Mouse (Mus musculus): ENCODE data around the gene Plekhm1. TPM values are rescaled to one million over a fixed set of nuclear protein-coding genes. Genes with fewer than 3 reads are reported as not detected.
"Not testable (repeated sequence)": the region's sequence is repeated elsewhere in the genome, so short reads cannot be mapped to it uniquely, and the experiment has no call there.

The Plekhm1 gene
- 5.0 and 8.9 TPM in 2 replicates for polyA plus RNA-seq (2014; fragmentation: Nextera tagmentation; extraction: Ambion mirVana)

- Histone ChIP-seq H3K4me2 (replicated peaks; ENCODE audit: low read depth, low read length) (peak within 1 kb of the TSS; percentile 86), H3K4me3 (ENCODE audit: low read length) (peak within 1 kb of the TSS; percentile 80), H3K4me1 (ENCODE audit: control insufficient read depth, insufficient read depth, low read length) (peaks cover 13% of the 10 kb centered on the region; the same call in 1 of the 2 replicates), H3K9ac (ENCODE audit: low read depth, low read length) (peak within 1 kb of the TSS; percentile 76), H3K9me3 (ENCODE audit: control insufficient read depth, low read length) (no peaks in the 10 kb centered on the region), H3K27ac (ENCODE audit: low read depth, low read length) (peak within 1 kb of the TSS; percentile 14; the same call in 1 of the 2 replicates), H3K27me3 (ENCODE audit: control insufficient read depth, insufficient read depth, low read length) (no peaks in the 10 kb centered on the region), H3K36me3 (ENCODE audit: control insufficient read depth, insufficient read depth, low read length) (no peaks in the 10 kb centered on the region)
- WGBS, result under 1% methylated on average over 67 of the region's 67 CpGs
- peak; percentile 98 for ATAC-seq (ENCODE audit: low FRiP score, low TSS enrichment)
These were observed at the start of gene Plekhm1 for GRCm38 (mm10) chr11:103411981-103412949. Gene Plekhm1, minus strand, starts transcription at chr11:103412687.

- H3K4me1 ChIP-seq (ENCODE audit: control insufficient read depth, insufficient read depth, low read length); H3K9me3 ChIP-seq (ENCODE audit: control insufficient read depth, low read length); H3K27ac ChIP-seq (ENCODE audit: low read depth, low read length); H3K9ac ChIP-seq (ENCODE audit: low read depth, low read length); H3K36me3 ChIP-seq (ENCODE audit: control insufficient read depth, insufficient read depth, low read length); H3K27me3 ChIP-seq (ENCODE audit: control insufficient read depth, insufficient read depth, low read length); H3K4me2 ChIP-seq (replicated peaks; ENCODE audit: low read depth, low read length); ATAC-seq (ENCODE audit: low FRiP score, low TSS enrichment); H3K4me3 ChIP-seq (ENCODE audit: low read length): not testable (repeated sequence)
- WGBS, result 75% methylated on average over 1 of the region's 1 CpGs
These were observed 38.6 kb upstream of the Plekhm1 start for GRCm38 (mm10) chr11:103451105-103451504.

GRCm38 (mm10) chr11:103449721-103450120, 37.2 kb upstream of the Plekhm1 start:
- 92% methylated on average over 14 of the region's 14 CpGs for WGBS
- not testable (repeated sequence) for ATAC-seq (ENCODE audit: low FRiP score, low TSS enrichment); H3K27me3 ChIP-seq (ENCODE audit: control insufficient read depth, insufficient read depth, low read length)

GRCm38 (mm10) chr11:103443678-103444077, 31.2 kb upstream of the Plekhm1 start:
- no peak for ATAC-seq (ENCODE audit: low FRiP score, low TSS enrichment)
- Histone ChIP-seq H3K36me3 (ENCODE audit: control insufficient read depth, insufficient read depth, low read length) (no peaks in the 10 kb centered on the region), H3K4me1 (ENCODE audit: control insufficient read depth, insufficient read depth, low read length) (no peaks in the 10 kb centered on the region), H3K27me3 (ENCODE audit: control insufficient read depth, insufficient read depth, low read length) (no peaks in the 10 kb centered on the region), H3K9ac (ENCODE audit: low read depth, low read length) (no peak overlapping the region), H3K4me2 (replicated peaks; ENCODE audit: low read depth, low read length) (no peak overlapping the region), H3K9me3 (ENCODE audit: control insufficient read depth, low read length) (no peaks in the 10 kb centered on the region), H3K27ac (ENCODE audit: low read depth, low read length) (no peak overlapping the region), H3K4me3 (ENCODE audit: low read length) (no peak overlapping the region)
- WGBS, result 91% methylated on average over 3 of the region's 3 CpGs

More at GRCm38 (mm10) chr11:103449721-103450120, 37.2 kb upstream of the Plekhm1 start:
- H3K36me3 ChIP-seq (ENCODE audit: control insufficient read depth, insufficient read depth, low read length); H3K9ac ChIP-seq (ENCODE audit: low read depth, low read length); H3K9me3 ChIP-seq (ENCODE audit: control insufficient read depth, low read length); H3K27ac ChIP-seq (ENCODE audit: low read depth, low read length); H3K4me2 ChIP-seq (replicated peaks; ENCODE audit: low read depth, low read length); H3K4me3 ChIP-seq (ENCODE audit: low read length); H3K4me1 ChIP-seq (ENCODE audit: control insufficient read depth, insufficient read depth, low read length): not testable (repeated sequence)

GRCm38 (mm10) chr11:103436282-103436681, 23.8 kb upstream of the Plekhm1 start:
- H3K27ac ChIP-seq (ENCODE audit: low read depth, low read length), result no peak overlapping the region
- 86% methylated on average over 5 of the region's 5 CpGs for WGBS
- no peak overlapping the region for H3K4me2 ChIP-seq (replicated peaks; ENCODE audit: low read depth, low read length)
- no peak for ATAC-seq (ENCODE audit: low FRiP score, low TSS enrichment)
- H3K4me3 ChIP-seq (ENCODE audit: low read length), result no peak overlapping the region
- H3K36me3 ChIP-seq (ENCODE audit: control insufficient read depth, insufficient read depth, low read length), result no peaks in the 10 kb centered on the region
- H3K9me3 ChIP-seq (ENCODE audit: control insufficient read depth, low read length), result no peaks in the 10 kb centered on the region
- no peak overlapping the region for H3K9ac ChIP-seq (ENCODE audit: low read depth, low read length)
- H3K4me1 ChIP-seq (ENCODE audit: control insufficient read depth, insufficient read depth, low read length), result no peaks in the 10 kb centered on the region
- no peaks in the 10 kb centered on the region for H3K27me3 ChIP-seq (ENCODE audit: control insufficient read depth, insufficient read depth, low read length)

GRCm38 (mm10) chr11:103425031-103425430, 12.5 kb upstream of the Plekhm1 start:
- no peak for ATAC-seq (ENCODE audit: low FRiP score, low TSS enrichment)
- H3K9me3 ChIP-seq (ENCODE audit: control insufficient read depth, low read length), result no peaks in the 10 kb centered on the region
- H3K36me3 ChIP-seq (ENCODE audit: control insufficient read depth, insufficient read depth, low read length), result no peaks in the 10 kb centered on the region
- H3K4me3 ChIP-seq (ENCODE audit: low read length), result no peak overlapping the region
- H3K4me1 ChIP-seq (ENCODE audit: control insufficient read depth, insufficient read depth, low read length), result no peaks in the 10 kb centered on the region
- no peaks in the 10 kb centered on the region for H3K27me3 ChIP-seq (ENCODE audit: control insufficient read depth, insufficient read depth, low read length)
- no peak overlapping the region for H3K4me2 ChIP-seq (replicated peaks; ENCODE audit: low read depth, low read length)
- H3K9ac ChIP-seq (ENCODE audit: low read depth, low read length), result no peak overlapping the region
- 24% methylated on average over 5 of the region's 5 CpGs for WGBS
- no peak overlapping the region for H3K27ac ChIP-seq (ENCODE audit: low read depth, low read length)

GRCm38 (mm10) chr11:103419667-103420066, 7.2 kb upstream of the Plekhm1 start:
- Histone ChIP-seq H3K27me3 (ENCODE audit: control insufficient read depth, insufficient read depth, low read length) (no peaks in the 10 kb centered on the region), H3K9me3 (ENCODE audit: control insufficient read depth, low read length) (no peaks in the 10 kb centered on the region), H3K4me3 (ENCODE audit: low read length) (no peak overlapping the region), H3K27ac (ENCODE audit: low read depth, low read length) (no peak overlapping the region), H3K4me2 (replicated peaks; ENCODE audit: low read depth, low read length) (no peak overlapping the region), H3K9ac (ENCODE audit: low read depth, low read length) (no peak overlapping the region), H3K4me1 (ENCODE audit: control insufficient read depth, insufficient read depth, low read length) (no peaks in the 10 kb centered on the region), H3K36me3 (ENCODE audit: control insufficient read depth, insufficient read depth, low read length) (no peaks in the 10 kb centered on the region)
- no peak for ATAC-seq (ENCODE audit: low FRiP score, low TSS enrichment)
- 82% methylated on average over 13 of the region's 13 CpGs for WGBS

GRCm38 (mm10) chr11:103419226-103419625, 6.7 kb upstream of the Plekhm1 start:
- Histone ChIP-seq H3K9ac (ENCODE audit: low read depth, low read length) (no peak overlapping the region), H3K27me3 (ENCODE audit: control insufficient read depth, insufficient read depth, low read length) (no peaks in the 10 kb centered on the region), H3K4me2 (replicated peaks; ENCODE audit: low read depth, low read length) (no peak overlapping the region), H3K27ac (ENCODE audit: low read depth, low read length) (no peak overlapping the region), H3K4me3 (ENCODE audit: low read length) (no peak overlapping the region), H3K4me1 (ENCODE audit: control insufficient read depth, insufficient read depth, low read length) (no peaks in the 10 kb centered on the region), H3K9me3 (ENCODE audit: control insufficient read depth, low read length) (no peaks in the 10 kb centered on the region), H3K36me3 (ENCODE audit: control insufficient read depth, insufficient read depth, low read length) (no peaks in the 10 kb centered on the region)
- no peak for ATAC-seq (ENCODE audit: low FRiP score, low TSS enrichment)
- 78% methylated on average over 5 of the region's 5 CpGs for WGBS

- peak overlapping the region; percentile 80; the same call in 1 of the 2 replicates for H3K4me3 ChIP-seq (ENCODE audit: low read length)
- no peaks in the 10 kb centered on the region for H3K27me3 ChIP-seq (ENCODE audit: control insufficient read depth, insufficient read depth, low read length)
- ATAC-seq (ENCODE audit: low FRiP score, low TSS enrichment), result no peak
- no peak overlapping the region for H3K27ac ChIP-seq (ENCODE audit: low read depth, low read length)
- H3K9me3 ChIP-seq (ENCODE audit: control insufficient read depth, low read length), result no peaks in the 10 kb centered on the region
- H3K4me2 ChIP-seq (replicated peaks; ENCODE audit: low read depth, low read length), result peak overlapping the region; percentile 86
- H3K36me3 ChIP-seq (ENCODE audit: control insufficient read depth, insufficient read depth, low read length), result no peaks in the 10 kb centered on the region
- peaks cover 13% of the 10 kb centered on the region; the same call in 1 of the 2 replicates for H3K4me1 ChIP-seq (ENCODE audit: control insufficient read depth, insufficient read depth, low read length)
- H3K9ac ChIP-seq (ENCODE audit: low read depth, low read length), result 0 out of 2 replicates have a peak overlapping the region, but pooled peaks have one; percentile 76
- WGBS, result 83% methylated on average over 1 of the region's 1 CpGs
These were observed 1.0 kb upstream of the Plekhm1 start for GRCm38 (mm10) chr11:103413516-103413915.
